Mouse (Mus musculus) left cerebral cortex, postnatal 36 days (tissue): ENCODE results near the gene Rps16. TPM values are rescaled to one million over a fixed set of nuclear protein-coding genes. Genes with fewer than 3 reads are reported as not detected.
"Not testable (repeated sequence)": the region's sequence is repeated elsewhere in the genome, so short reads cannot be mapped to it uniquely, and the experiment has no call there.

ENCODE experiments used
- DNase-seq, 2 experiments: peaks; one replicate each; pipeline ENCODE4 v3.0.0; 2021 to 2022; ENCODE audit warnings: low spot score in 2 of 2, mixed read lengths in 1 of 2
- intact Hi-C: fragments of 180-260 bp; cut with DNase I; formaldehyde crosslinking; loops from one replicate; pipeline ENCODE4 v1.15.1; 2025
- total RNA-seq, 2 experiments: library from RNA; stranded (reverse); gene quantifications; 2 replicates each; pipeline ENCODE4 v1.2.3; 2021

Rps16 gene
- total RNA-seq, 2 experiments from 2014 or later = 425 to 456 TPM

DNA sequence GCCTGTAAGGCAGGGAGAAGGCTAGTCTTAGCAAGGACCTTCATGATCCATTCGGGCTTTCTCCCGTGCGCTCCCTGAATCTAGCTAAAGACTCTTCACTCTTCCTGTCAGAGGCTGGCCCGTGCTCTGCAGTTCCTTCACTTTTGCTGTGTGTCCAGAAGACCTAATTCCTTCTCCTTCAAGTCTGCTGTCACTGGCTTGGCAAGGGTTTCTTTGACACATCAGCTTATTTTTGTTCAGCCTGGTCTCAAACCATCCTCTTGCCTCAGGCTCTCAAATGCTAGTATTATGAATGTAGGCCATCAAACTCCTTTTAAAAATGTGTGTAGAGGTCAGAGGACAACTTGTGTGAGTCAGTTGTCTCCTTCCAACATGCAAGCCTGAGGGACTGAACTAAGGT lies 33.2 kb downstream of the Rps16 start:
- intact Hi-C loops = no loop called here
- no peak for DNase-seq

DNA sequence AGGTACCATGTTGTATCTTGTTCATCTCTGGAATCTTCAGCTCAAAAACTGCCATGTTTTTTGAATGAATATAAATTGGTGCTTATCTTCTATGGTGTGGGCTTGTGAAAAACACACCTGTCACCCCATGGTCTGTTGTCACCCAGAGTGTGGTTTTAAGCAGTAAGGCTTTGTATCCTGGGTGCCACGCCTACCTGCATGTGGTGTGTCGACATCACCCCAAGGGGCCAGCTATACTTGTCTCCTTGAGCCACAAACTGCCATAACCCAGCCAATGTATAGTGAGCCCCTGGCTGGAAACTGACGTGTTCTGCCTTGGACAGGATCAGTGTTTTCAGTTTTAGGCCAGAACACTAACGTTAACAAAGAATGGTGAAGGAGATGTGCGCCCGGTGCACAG lies 33.7 kb downstream of the Rps16 start:
- DNase-seq = no peak

DNA sequence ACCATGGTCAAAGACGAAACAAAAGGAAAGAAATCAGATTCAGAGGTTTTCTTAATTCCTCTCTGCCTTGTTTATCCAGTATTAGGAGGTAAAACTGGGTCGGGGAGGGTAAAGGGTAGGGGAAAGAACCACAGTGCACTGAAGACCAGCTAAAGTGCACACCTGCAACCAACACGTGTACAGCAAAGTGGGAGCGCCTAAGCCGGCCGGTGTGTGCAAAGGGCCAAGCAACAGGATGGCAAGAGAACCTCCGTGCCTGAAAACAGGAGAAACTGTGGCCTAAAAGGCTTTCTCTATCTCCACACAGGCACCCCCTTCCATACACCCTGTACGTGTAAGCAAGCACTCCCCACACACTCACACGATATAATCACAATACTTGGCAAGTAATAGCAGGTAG lies 34.7 kb downstream of the Rps16 start:
- no peak for DNase-seq
- intact Hi-C loops = no loop called here

More for the DNA sequence above, 33.7 kb downstream of the Rps16 start:
- intact Hi-C loops = no loop called here

DNA sequence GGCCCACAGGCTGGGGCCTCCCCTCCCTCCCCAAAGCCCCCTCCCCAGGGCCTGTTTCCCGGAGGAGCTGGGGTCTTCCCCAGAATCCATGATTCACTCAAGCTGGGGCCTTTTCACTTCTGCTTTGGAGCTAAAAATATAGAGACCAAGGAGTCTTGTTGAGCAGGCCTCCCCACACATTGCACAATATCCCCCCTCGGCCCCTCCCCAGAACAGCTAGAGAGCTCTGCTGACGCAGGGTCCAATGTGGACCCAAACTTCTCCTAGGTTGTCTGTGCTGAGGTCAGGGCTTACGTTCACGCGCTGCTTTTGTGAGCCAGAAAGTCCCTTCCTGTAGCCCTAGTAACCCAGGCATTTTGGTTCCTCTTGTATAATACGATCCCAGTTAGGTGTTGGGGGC lies 35.6 kb downstream of the Rps16 start:
- intact Hi-C loops = loop anchor here (1.0 kb wide), 1 partner anchor 13 kb away; no protein-coding TSS in a partner anchor
- no peak for DNase-seq

DNA sequence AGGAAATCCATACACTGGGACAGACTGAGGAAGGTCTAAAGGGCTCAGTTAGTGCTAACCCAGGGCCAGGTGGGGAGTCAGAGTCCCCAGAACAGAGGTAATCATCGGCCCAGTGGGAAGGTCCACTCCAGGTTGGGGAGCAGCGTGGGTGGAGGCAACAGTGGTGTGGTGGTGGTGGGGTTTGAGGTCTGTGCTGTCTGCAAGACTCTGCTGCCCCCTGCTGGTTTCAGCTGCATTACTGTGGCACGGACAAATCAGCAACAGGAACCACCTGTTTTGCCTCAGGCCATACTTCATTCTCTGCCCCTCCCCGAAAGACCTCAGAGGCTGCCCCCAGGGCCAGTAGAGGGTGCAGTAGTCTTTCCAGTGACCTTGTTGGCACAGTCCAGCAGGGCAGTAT lies 36.0 kb downstream of the Rps16 start:
- intact Hi-C loops = loop anchor here (1.0 kb wide), 1 partner anchor 13 kb away; no protein-coding TSS in a partner anchor
- DNase-seq = peak; percentile 49 to 66

DNA sequence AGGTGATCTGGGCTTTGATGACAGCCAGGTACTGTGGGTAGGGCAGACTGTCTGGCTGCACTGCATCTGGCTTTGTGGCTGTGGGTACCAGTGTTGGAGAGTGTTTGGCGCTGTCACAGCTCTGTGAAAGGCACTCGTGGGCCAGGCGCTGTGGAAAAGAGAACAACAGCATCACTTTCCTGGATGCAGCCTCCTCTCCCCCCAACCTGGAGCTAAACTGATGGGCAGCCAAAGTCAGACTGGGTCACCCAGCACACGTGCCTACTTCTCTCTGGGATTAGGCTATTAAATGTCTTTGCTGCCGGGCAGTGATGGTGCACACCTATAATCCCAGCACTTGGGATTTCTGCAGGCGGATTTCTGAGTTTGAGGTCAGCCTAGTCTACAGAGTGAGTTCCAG lies 36.4 kb downstream of the Rps16 start:
- DNase-seq = not testable (repeated sequence)
- intact Hi-C loops = loop anchor here (1.0 kb wide), 1 partner anchor 14 kb away; no protein-coding TSS in a partner anchor

DNA sequence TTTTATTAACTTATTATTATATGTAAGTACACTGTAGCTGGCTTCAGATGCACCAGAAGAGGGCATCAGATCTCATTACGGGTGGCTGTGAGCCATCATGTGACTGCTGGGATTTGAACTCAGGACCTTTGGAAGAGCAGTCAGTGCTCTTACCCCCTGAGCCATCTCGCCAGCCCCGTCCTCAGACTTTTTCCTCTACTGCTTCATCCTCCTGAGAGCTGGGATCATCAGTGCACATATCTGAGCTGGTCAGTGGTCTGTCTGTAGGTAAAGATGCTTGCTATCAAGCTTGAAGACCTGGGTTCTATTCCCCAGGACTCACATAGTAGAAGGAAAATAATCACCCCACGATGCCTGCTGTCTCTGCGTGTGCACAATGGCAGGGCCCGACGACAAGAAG lies 36.9 kb downstream of the Rps16 start:
- intact Hi-C loops, DNase-seq: not testable (repeated sequence)

DNA sequence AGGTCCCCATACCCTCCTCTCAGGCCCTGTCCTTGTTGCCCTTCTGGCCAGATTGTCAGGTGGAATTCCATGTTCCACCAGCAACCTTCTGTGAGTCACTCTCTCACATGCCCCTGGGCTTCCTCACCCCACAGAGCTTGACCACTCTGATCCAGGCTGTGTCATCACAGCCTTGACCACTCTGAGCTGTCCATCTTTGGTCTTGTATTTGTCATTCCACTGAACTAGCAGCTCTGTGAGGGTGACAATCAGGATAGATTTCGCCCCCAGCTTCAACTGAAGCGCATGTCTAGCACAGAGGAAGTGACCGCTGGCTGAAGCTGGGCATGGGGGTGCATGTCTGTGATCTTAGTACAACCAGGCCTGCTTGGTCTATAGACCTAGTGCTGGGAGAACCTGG lies 39.9 kb downstream of the Rps16 start:
- intact Hi-C loops = no loop called here
- no peak for DNase-seq

DNA sequence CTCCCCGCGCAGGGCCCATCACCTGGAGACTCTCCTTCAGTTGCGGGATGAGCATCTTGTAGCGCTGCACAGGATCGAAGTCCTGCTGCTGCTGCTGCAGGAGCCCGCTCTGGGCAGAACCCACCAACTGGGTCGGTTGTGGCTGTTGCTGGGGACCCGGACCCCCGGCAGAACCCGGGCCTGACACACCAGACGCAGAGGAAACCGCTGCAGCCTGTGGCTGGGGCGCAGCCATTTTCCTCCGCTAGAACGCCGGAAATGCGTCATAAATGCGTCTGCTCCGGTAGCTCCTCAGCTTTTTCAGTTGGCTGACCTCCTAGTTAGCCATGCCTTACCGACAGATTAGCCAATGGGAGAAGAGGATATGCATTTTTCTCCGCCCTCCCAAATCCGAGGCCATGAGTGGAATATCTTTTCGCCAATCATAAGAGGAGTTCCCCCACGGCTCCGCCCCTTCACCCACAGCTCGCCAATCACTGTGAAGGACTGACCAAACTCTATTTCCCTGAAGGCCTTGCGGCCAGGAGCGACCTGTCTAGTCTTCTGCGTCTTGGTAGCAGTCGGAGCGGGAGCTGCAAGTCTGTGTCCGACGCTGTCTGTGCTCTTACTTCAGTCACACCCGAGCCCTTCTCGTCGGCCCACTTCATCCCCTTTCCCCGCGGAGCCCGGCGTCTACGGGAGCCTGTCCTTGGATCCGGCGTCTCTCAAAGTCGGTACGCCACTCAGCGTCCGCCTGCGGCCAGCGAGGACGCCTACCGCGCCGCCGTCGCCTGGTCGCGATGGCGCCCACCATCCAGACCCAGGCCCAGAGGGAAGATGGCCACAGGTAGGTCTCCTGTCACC lies 42.2 kb downstream of the Rps16 start, which contains the start of the genes Med29 and Paf1:
TSS of gene Med29 (minus strand) at position 280 of the 843 bp plus-strand sequence.
TSS of gene Paf1 (plus strand) at position 523 of the 843 bp plus-strand sequence.
- DNase-seq = peak; percentile 94 to 96
- intact Hi-C loops = no loop called here

DNA sequence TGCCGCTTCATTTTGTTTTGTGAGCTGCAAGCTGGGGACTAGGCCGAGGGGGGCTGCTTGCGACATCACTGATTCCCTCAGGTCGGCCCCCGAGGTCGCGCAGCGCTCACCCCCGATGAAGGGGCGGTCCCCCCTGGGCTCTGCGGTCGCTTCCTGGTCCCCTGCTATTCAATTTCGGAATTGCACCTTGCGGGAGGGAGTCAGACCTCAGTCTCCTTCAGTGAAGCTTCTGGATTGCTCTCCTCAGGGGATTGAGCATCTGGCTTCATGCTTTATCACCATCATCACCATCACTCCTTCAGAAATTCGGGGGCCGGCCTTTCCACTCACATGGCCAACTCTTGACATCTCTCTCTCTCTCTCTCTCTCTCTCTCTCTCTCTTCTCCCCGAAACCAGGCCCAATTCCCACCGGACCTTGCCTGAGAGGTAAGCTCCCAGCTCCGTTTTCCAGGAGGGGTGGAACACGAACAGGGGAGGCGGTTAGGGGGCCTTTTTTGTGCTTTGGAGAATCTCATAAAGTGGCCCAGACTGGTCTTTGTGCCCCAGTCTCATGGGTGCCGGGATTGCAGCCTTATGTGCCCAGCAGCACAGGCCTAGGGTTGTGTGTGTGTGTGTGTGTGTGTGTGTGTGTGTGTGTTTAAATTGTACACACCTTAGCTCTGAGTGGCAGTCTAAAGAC lies 43.0 kb downstream of the Rps16 start:
- no peak for DNase-seq
- intact Hi-C loops = no loop called here

DNA sequence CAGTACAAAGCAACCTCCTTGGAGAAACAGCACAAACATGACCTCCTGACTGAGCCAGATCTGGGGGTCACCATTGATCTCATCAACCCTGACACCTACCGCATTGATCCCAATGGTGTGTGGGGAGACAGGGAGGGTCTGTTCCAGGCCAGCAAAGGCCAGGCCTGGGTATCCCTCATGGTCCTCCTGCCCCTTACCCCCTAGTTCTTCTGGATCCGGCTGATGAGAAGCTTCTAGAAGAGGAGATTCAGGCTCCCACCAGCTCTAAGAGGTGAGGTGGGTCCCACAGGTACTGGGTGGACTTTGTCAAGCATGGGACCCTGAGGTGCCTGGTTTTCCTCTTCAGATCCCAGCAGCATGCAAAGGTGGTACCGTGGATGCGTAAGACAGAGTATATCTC lies 45.0 kb downstream of the Rps16 start:
- no peak for DNase-seq
- intact Hi-C loops = no loop called here

DNA sequence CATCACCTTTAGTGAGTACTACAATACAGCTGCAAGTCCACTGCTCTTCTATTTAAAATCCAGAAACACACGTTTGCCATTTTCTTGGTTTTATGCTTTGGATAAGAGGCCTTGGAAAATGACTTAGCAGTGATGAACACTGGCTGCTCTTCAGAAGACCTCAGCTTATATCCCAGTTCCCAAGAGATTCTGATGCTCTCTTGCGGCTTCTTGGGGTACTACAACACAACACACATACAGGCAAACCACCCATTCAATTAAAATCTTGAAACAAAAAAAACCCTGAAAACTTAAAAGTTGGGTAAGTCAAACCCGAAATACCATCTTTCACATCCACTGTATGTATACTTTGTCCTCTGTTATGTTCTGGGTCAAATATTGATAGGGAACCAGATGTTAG lies 47.5 kb downstream of the Rps16 start:
- intact Hi-C loops = no loop called here
- DNase-seq = no peak

DNA sequence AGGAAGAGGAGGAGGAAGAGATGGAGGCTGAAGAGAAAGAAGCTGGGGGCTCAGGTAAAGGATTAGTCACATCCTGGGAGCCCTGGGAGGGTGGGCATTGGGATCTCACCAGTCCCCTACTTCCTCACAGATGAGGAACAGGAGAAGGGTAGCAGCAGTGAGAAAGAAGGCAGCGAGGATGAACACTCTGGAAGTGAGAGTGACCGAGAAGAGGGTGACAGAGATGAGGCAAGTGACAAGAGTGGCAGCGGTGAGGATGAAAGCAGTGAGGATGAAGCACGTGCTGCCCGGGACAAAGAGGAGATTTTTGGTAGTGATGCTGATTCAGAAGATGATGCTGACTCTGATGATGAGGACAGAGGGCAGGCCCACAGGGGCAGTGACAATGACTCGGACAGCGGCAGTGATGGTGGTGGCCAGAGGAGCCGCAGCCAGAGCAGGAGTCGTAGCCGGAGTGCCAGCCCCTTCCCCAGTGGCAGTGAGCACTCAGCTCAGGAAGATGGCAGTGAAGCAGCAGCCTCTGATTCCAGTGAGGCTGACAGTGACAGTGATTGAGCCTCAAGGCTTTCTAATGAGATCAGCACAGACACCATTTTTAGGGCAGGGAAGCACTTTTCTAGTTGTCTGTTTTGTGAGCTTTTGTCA lies 48.4 kb downstream of the Rps16 start:
- no peak for DNase-seq
- intact Hi-C loops = no loop called here

DNA sequence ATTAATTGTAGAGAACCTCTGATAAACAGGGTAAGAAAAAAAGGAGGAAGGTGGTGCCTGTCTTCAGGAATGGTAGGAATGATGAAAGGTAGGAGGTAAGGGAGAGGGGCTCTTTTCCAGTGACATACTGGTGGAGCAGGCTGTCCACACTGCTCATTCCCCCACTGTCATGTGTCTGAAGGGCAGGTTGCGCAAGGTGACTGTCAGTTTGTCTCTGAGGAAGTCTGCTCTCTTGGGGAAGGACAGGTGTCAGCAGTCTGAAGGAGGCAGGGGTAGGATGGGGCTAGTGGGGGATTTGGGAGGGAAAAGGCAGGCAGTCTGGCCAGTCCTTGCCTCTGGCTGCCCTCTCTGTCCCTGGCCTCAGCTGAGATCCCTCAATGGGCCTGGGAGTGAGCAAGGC lies 50.6 kb downstream of the Rps16 start:
- no peak for DNase-seq
- intact Hi-C loops = no loop called here

DNA sequence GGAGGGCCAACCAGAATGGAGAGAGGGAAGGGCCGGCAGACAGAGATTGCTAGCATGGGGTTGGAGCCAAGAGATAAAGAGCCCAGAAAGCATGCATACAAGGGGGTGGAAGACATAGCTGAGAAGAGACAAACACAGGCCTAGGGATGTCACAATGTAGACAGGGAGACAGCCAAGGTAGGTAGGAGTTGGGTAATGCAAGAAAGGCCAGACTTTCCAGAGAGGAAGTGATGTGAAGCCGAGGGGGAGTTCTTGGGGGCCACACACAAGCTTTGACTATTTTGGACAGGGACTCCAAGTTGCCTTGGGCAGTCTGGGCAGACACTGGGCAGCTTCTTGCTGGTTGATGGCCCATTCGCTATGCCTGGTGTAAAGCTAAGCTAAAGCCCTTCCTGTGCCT lies 51.5 kb downstream of the Rps16 start:
- DNase-seq = no peak
- intact Hi-C loops = no loop called here

Other genes with a start within 250 kb of the Rps16 start
- gene 9530053A07Rik, start 221.2 kb upstream of the Rps16 start, total RNA-seq = under 1 TPM; 0.07 TPM
- gene Fbl, start 180.9 kb upstream of the Rps16 start, total RNA-seq = 10 to 100 TPM; 50.3 to 54.8 TPM
- gene Dyrk1b, start 171.2 kb upstream of the Rps16 start, total RNA-seq = 10 to 100 TPM; 46.7 to 54.8 TPM
- 10 to 100 TPM; 59.9 to 66.6 TPM for gene Eid2, start 82.8 kb upstream of the Rps16 start, total RNA-seq
- gene Eid2b, start 72.9 kb upstream of the Rps16 start, total RNA-seq = 10 to 100 TPM; 33.3 to 37.8 TPM
- gene Selenov, start 59.5 kb upstream of the Rps16 start, total RNA-seq = under 1 TPM; 0.43 to 0.44 TPM
- 1 to 10 TPM; 1.4 to 1.8 TPM for gene Dll3, start 48.4 kb upstream of the Rps16 start, total RNA-seq
- 10 to 100 TPM; 44.1 to 46.3 TPM for gene Timm50, start 38.6 kb upstream of the Rps16 start, total RNA-seq
- gene Supt5, start 11.9 kb upstream of the Rps16 start, total RNA-seq = 100 to 1,000 TPM; 120 to 122 TPM
- 1 to 10 TPM; 6.2 to 9.7 TPM for gene Plekhg2, start 21.9 kb downstream of the Rps16 start, total RNA-seq
- gene Zfp36, start 29.6 kb downstream of the Rps16 start, total RNA-seq = 1 to 10 TPM; 2.6 to 3.3 TPM
- 10 to 100 TPM; 17.9 to 21.3 TPM for gene Med29, start 42.1 kb downstream of the Rps16 start, total RNA-seq
- gene Paf1, start 42.3 kb downstream of the Rps16 start, total RNA-seq = 10 to 100 TPM; 59.0 to 72.1 TPM
- 1 to 10 TPM; 1.3 to 2.0 TPM for gene Gmfg, start 86.8 kb downstream of the Rps16 start, total RNA-seq
- gene Lrfn1, start 101.3 kb downstream of the Rps16 start, total RNA-seq = 10 to 100 TPM; 85.9 to 93.8 TPM
- gene Ifnl2, start 159.8 kb downstream of the Rps16 start, total RNA-seq = not detected
- gene Ifnl3, start 172.2 kb downstream of the Rps16 start, total RNA-seq = not detected
- not detected for gene Sycn, start 190.2 kb downstream of the Rps16 start, total RNA-seq
- gene Nccrp1, start 196.6 kb downstream of the Rps16 start, total RNA-seq = under 1 TPM; 0.27 to 0.52 TPM
- gene Samd4b, start 247.5 kb downstream of the Rps16 start, total RNA-seq = 10 to 100 TPM; 68.7 to 68.8 TPM
- 10 to 100 TPM in 1 of 2 experiments, 1 to 10 TPM in 1; 9.0 to 10.4 TPM for gene Pak4, start 247.5 kb downstream of the Rps16 start, total RNA-seq